ENCODE assay signal across 16 mouse cellular contexts in genomic region chr14:77716981-77717380, GRCm38 (mm10).
"Had no signal": no experiment of that assay in that cellular context is flagged by ENCODE, and none has a peak within 500 bp of the region (broad histone marks: within the 10 kb centered on the region; RNA-seq: fewer than 3 reads in every experiment).

No protein-coding gene starts in this region.

- H3K4me1 ChIP-seq: lung, embryonic 15.5 days; megakaryocyte, embryonic 14.5 days; midbrain, embryonic 15.5 days had no signal

- H3K9me3 ChIP-seq: lung, embryonic 15.5 days; midbrain, embryonic 13.5 days; midbrain, embryonic 15.5 days; neural tube, embryonic 12.5 days had no signal

- H3K27ac ChIP-seq: lung, embryonic 15.5 days; macrophage; midbrain, embryonic 13.5 days; midbrain, embryonic 15.5 days; neural tube, embryonic 12.5 days had no signal

- DNase-seq: liver, postnatal 0 days; lung, adult 2 months; lung, postnatal 14 days; lung, postnatal 36 days; right cerebral cortex, postnatal 25 days; right cerebral cortex, postnatal 4 days; spleen, adult 18-20 months; thymus, adult 18-20 months; thymus, postnatal 14 days; thymus, postnatal 36 days had no signal

- H3K36me3 ChIP-seq: lung, embryonic 15.5 days; midbrain, embryonic 15.5 days had no signal

- H3K27me3 ChIP-seq: lung, embryonic 15.5 days; midbrain, embryonic 13.5 days; midbrain, embryonic 15.5 days; neural tube, embryonic 12.5 days had no signal

- H3K4me3 ChIP-seq: lung, embryonic 15.5 days; megakaryocyte, embryonic 14.5 days; midbrain, embryonic 13.5 days; midbrain, embryonic 15.5 days; neural tube, embryonic 12.5 days had no signal
